ENCODE assay signal across 12 mouse cellular contexts in the genomic region with DNA sequence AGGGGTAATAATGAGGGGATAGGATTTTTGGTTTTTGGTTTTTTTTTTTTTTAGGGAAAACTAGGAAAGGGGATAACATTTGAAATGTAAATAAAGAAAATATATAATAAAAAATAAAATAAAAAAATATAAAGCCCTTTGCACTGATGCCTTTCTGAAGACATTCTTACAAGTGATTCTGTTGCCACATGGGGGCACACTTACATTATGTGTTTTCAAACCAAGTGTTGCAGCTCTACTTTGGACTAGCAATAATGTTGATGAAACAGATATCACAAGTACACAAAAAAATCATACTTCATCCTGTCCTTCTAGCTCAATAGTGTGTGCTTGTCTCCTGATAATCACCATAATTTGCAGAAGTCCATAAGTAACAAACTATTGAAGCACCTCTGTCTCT.
DNase-seq lines count a peak whose midpoint lies in the region; ATAC-seq and TF ChIP-seq lines count a peak whose summit lies in the region.
"Had no signal": no experiment of that assay in that cellular context is flagged by ENCODE, and none has a peak within 500 bp of the region (broad histone marks: within the 10 kb centered on the region; RNA-seq: fewer than 3 reads in every experiment).

No protein-coding gene starts in this region.

- peak; percentile 65 for TF ChIP-seq CTCF in forebrain, postnatal 0 days (IDR thresholded peaks at IDR 0.05; ENCODE audit: low read depth)

- intact Hi-C loops in left cerebral cortex, postnatal 4 days (cut with DNase I), result loop anchor here (5.0 kb wide), 1 partner anchor 424 kb away; no protein-coding TSS in a partner anchor

- H3K9ac ChIP-seq in forebrain, postnatal 0 days, result no peak overlapping the region
- no peak overlapping the region for H3K9ac ChIP-seq in forebrain, embryonic 12.5 days
- H3K9ac ChIP-seq: hindbrain, embryonic 15.5 days; midbrain, embryonic 12.5 days had no signal

- no peak for ATAC-seq in forebrain, postnatal 0 days
- ATAC-seq in forebrain, embryonic 12.5 days (ENCODE audit: low FRiP score), result no peak

- H3K4me2 ChIP-seq in forebrain, postnatal 0 days (ENCODE audit: low read depth), result no peak overlapping the region
- H3K4me2 ChIP-seq in forebrain, embryonic 12.5 days, result no peak overlapping the region
- H3K4me2 ChIP-seq: hindbrain, embryonic 15.5 days; midbrain, embryonic 12.5 days had no signal

- H3K27ac ChIP-seq in forebrain, postnatal 0 days (ENCODE audit: low read depth, low read length), result no peak overlapping the region
- H3K27ac ChIP-seq in forebrain, embryonic 12.5 days, result no peak overlapping the region
- H3K27ac ChIP-seq: hindbrain, embryonic 15.5 days; midbrain, embryonic 12.5 days had no signal

- DNase-seq in forebrain, postnatal 0 days, result peak; percentile 52
- DNase-seq in left cerebral cortex, adult 11 months (ENCODE audit: low spot score), result peak; percentile 25
- DNase-seq in left cerebral cortex, postnatal 4 days, result no peak
- DNase-seq in ES-CJ7 (ENCODE audit: low read depth, low spot score), result peak; percentile 23
- peak; percentile 12 for DNase-seq in layer of hippocampus, adult 9-11 months
- DNase-seq in thymus, postnatal 10 days (ENCODE audit: low spot score in 2 of 2), result no peak
- no peak for DNase-seq in urinary bladder, postnatal 36 days (ENCODE audit: low spot score in 2 of 2)
- DNase-seq: adrenal gland, adult 8-10 months; gastrocnemius, postnatal 10 days had no signal

- H3K9me3 ChIP-seq in forebrain, postnatal 0 days (ENCODE audit: low read length), result no peaks in the 10 kb centered on the region
- no peaks in the 10 kb centered on the region for H3K9me3 ChIP-seq in forebrain, embryonic 12.5 days
- H3K9me3 ChIP-seq: hindbrain, embryonic 15.5 days; midbrain, embryonic 12.5 days had no signal

- no peaks in the 10 kb centered on the region for H3K27me3 ChIP-seq in forebrain, postnatal 0 days (ENCODE audit: insufficient read depth, low read length)
- no peaks in the 10 kb centered on the region for H3K27me3 ChIP-seq in forebrain, embryonic 12.5 days
- H3K27me3 ChIP-seq: hindbrain, embryonic 15.5 days; midbrain, embryonic 12.5 days had no signal

- no peak overlapping the region for H3K4me3 ChIP-seq in forebrain, postnatal 0 days (ENCODE audit: low read depth, low read length)
- no peak overlapping the region for H3K4me3 ChIP-seq in forebrain, embryonic 12.5 days (replicated peaks)
- H3K4me3 ChIP-seq: hindbrain, embryonic 15.5 days; midbrain, embryonic 12.5 days had no signal

- 0 out of 2 replicates have a peak, but pooled peaks cover 3% of the 10 kb centered on the region for H3K4me1 ChIP-seq in forebrain, postnatal 0 days (ENCODE audit: insufficient read depth)
- no peaks in the 10 kb centered on the region for H3K4me1 ChIP-seq in forebrain, embryonic 12.5 days
- H3K4me1 ChIP-seq: hindbrain, embryonic 15.5 days; midbrain, embryonic 12.5 days had no signal

- no peaks in the 10 kb centered on the region for H3K36me3 ChIP-seq in forebrain, postnatal 0 days (ENCODE audit: insufficient read depth)
- no peaks in the 10 kb centered on the region for H3K36me3 ChIP-seq in forebrain, embryonic 12.5 days (replicated peaks)
- H3K36me3 ChIP-seq: hindbrain, embryonic 15.5 days; midbrain, embryonic 12.5 days had no signal

Comparison
In these comparisons a context has a peak if more than half of its experiments do, and no peak if none do; other contexts are left out.
1. DNase-seq: peak in forebrain, postnatal 0 days (single experiment), left cerebral cortex, adult 11 months (single experiment), ES-CJ7 (single experiment) and layer of hippocampus, adult 9-11 months (single experiment); none in left cerebral cortex, postnatal 4 days (single experiment), thymus, postnatal 10 days (0 of 2) and urinary bladder, postnatal 36 days (0 of 2).